Mouse (Mus musculus) midbrain, embryonic 12.5 days (tissue): ENCODE results near the gene Bag3. TPM values are rescaled to one million over a fixed set of nuclear protein-coding genes. Genes with fewer than 3 reads are reported as not detected.
A peak's percentile ranks its signal among the peaks of the same experiment; 100 is the strongest.

Source experiments
- ATAC-seq: fragments of 200-750 bp; cut with Nextera tagmentation; 2 replicates; pipeline ENCODE4 v1.8.0; 2017; ENCODE audit warnings: low read depth, moderate TSS enrichment, moderate library complexity; ENCODE audit not compliant: low FRiP score
- H3K27ac ChIP-seq: fragments of 300-500 bp; sonication (generic); replicated peaks from 2 replicates; pipeline ENCODE4 v1.5.1; 2016; ENCODE audit warnings: mild to moderate bottlenecking
- H3K27me3 ChIP-seq: fragments of 300-500 bp; sonication (generic); 2 replicates; pipeline ENCODE4 v1.6.1; 2016; ENCODE audit warnings: mild to moderate bottlenecking
- H3K36me3 ChIP-seq: fragments of 300-500 bp; sonication (generic); 2 replicates; pipeline ENCODE4 v1.6.1; 2016
- H3K4me1 ChIP-seq: fragments of 300-500 bp; sonication (generic); 2 replicates; pipeline ENCODE4 v1.6.1; 2016
- H3K4me2 ChIP-seq: fragments of 300-500 bp; sonication (generic); replicated peaks from 2 replicates; pipeline ENCODE4 v1.6.1; 2016; ENCODE audit warnings: mild to moderate bottlenecking, moderate library complexity
- H3K4me3 ChIP-seq: fragments of 300-500 bp; sonication (generic); 2 replicates; pipeline ENCODE4 v1.5.1; 2016; ENCODE audit warnings: mild to moderate bottlenecking
- H3K9ac ChIP-seq: fragments of 300-500 bp; sonication (generic); replicated peaks from 2 replicates; pipeline ENCODE4 v1.6.1; 2016; ENCODE audit warnings: mild to moderate bottlenecking, moderate library complexity
- H3K9me3 ChIP-seq: fragments of 300-500 bp; sonication (generic); 2 replicates; pipeline ENCODE4 v1.6.1; 2016; ENCODE audit warnings: mild to moderate bottlenecking
- WGBS: fragments of 180-500 bp; shearing (Covaris S2); methylation state at CpG from one replicate; pipeline ENCODE4 v1.1.7; 2016; 5-methylcytosine and 5-hydroxymethylcytosine counted together
- polyA plus RNA-seq: library from polyadenylated mRNA; unstranded; fragments of >200 nt; fragmentation: Nextera tagmentation; extraction: Ambion mirVana; gene quantifications from 2 replicates; pipeline ENCODE4 v1.2.1, GENCODE M21; 2016

The Bag3 gene
- 3.9 and 4.6 TPM in 2 replicates for polyA plus RNA-seq

- H3K9me3 ChIP-seq, result no peaks in the 10 kb centered on the region
- peak within 1 kb of the TSS; percentile 46 for H3K4me3 ChIP-seq
- peaks cover 29% of the 10 kb centered on the region for H3K27me3 ChIP-seq
- H3K36me3 ChIP-seq, result no peaks in the 10 kb centered on the region
- H3K27ac ChIP-seq, result no peak within 1 kb of the TSS
- ATAC-seq, result peak; percentile 86
- 1% methylated on average over 46 of the region's 46 CpGs for WGBS
- peak within 1 kb of the TSS; percentile 70 for H3K4me2 ChIP-seq
- peak within 1 kb of the TSS; percentile 46; the same call in 1 of the 2 replicates for H3K9ac ChIP-seq
- H3K4me1 ChIP-seq, result peaks cover 13% of the 10 kb centered on the region
Observed at GRCm38 (mm10) chr7:128523349-128523961, at the start of gene Bag3. Gene Bag3 (plus strand): TSS chr7:128523616.

GRCm38 (mm10) chr7:128474322-128474721, 49.1 kb upstream of the Bag3 start:
- no peak overlapping the region for H3K4me3 ChIP-seq
- ATAC-seq, result peak; percentile 65; the same call in 1 of the 2 replicates

GRCm38 (mm10) chr7:128488986-128489385, 34.4 kb upstream of the Bag3 start:
- H3K27me3 ChIP-seq, result no peaks in the 10 kb centered on the region
- 95% methylated on average over 3 of the region's 3 CpGs for WGBS
- peaks cover 31% of the 10 kb centered on the region for H3K9me3 ChIP-seq
- H3K27ac ChIP-seq, result no peak overlapping the region
- no peak overlapping the region for H3K9ac ChIP-seq
- no peaks in the 10 kb centered on the region for H3K36me3 ChIP-seq
- ATAC-seq, result no peak
- H3K4me3 ChIP-seq, result no peak overlapping the region
- no peaks in the 10 kb centered on the region for H3K4me1 ChIP-seq
- no peak overlapping the region for H3K4me2 ChIP-seq

More at GRCm38 (mm10) chr7:128474322-128474721, 49.1 kb upstream of the Bag3 start:
- no peak overlapping the region for H3K9ac ChIP-seq
- 31% methylated on average over 10 of the region's 10 CpGs for WGBS
- H3K4me2 ChIP-seq, result peak overlapping the region; percentile 31; the same call in 1 of the 2 replicates
- no peaks in the 10 kb centered on the region for H3K36me3 ChIP-seq
- no peaks in the 10 kb centered on the region for H3K27me3 ChIP-seq
- H3K9me3 ChIP-seq, result no peaks in the 10 kb centered on the region
- no peaks in the 10 kb centered on the region for H3K4me1 ChIP-seq
- H3K27ac ChIP-seq, result no peak overlapping the region

GRCm38 (mm10) chr7:128494546-128494945, 28.9 kb upstream of the Bag3 start:
- no peaks in the 10 kb centered on the region for H3K27me3 ChIP-seq
- no peak overlapping the region for H3K4me2 ChIP-seq
- H3K36me3 ChIP-seq, result no peaks in the 10 kb centered on the region
- no peak overlapping the region for H3K9ac ChIP-seq
- H3K4me3 ChIP-seq, result no peak overlapping the region
- ATAC-seq, result no peak
- WGBS, result 86% methylated on average over 5 of the region's 5 CpGs
- H3K9me3 ChIP-seq, result no peaks in the 10 kb centered on the region
- H3K4me1 ChIP-seq, result no peaks in the 10 kb centered on the region
- H3K27ac ChIP-seq, result no peak overlapping the region

GRCm38 (mm10) chr7:128499801-128500200, 23.6 kb upstream of the Bag3 start:
- Histone ChIP-seq H3K9ac (no peak overlapping the region), H3K4me1 (no peaks in the 10 kb centered on the region), H3K9me3 (no peaks in the 10 kb centered on the region), H3K36me3 (no peaks in the 10 kb centered on the region), H3K4me3 (no peak overlapping the region), H3K27me3 (no peaks in the 10 kb centered on the region), H3K4me2 (no peak overlapping the region), H3K27ac (no peak overlapping the region)
- 81% methylated on average over 6 of the region's 6 CpGs for whole genome bisulfite sequencing
- no peak for ATAC-seq

- Histone ChIP-seq H3K27ac (no peak overlapping the region), H3K36me3 (no peaks in the 10 kb centered on the region), H3K4me3 (no peak overlapping the region), H3K9me3 (no peaks in the 10 kb centered on the region), H3K27me3 (no peaks in the 10 kb centered on the region), H3K4me1 (no peaks in the 10 kb centered on the region), H3K4me2 (no peak overlapping the region), H3K9ac (no peak overlapping the region)
- 90% methylated on average over 6 of the region's 6 CpGs for whole genome bisulfite sequencing
- no peak for ATAC-seq
Observed at GRCm38 (mm10) chr7:128504091-128504490, 19.3 kb upstream of the Bag3 start.

GRCm38 (mm10) chr7:128511936-128512335, 11.5 kb upstream of the Bag3 start:
- Histone ChIP-seq H3K4me2 (no peak overlapping the region), H3K9me3 (no peaks in the 10 kb centered on the region), H3K27ac (no peak overlapping the region), H3K27me3 (no peaks in the 10 kb centered on the region), H3K4me1 (peaks cover 6% of the 10 kb centered on the region; the same call in 1 of the 2 replicates), H3K9ac (no peak overlapping the region), H3K36me3 (no peaks in the 10 kb centered on the region), H3K4me3 (no peak overlapping the region)
- no peak for ATAC-seq
- 86% methylated on average over 5 of the region's 5 CpGs for WGBS

GRCm38 (mm10) chr7:128513512-128513911, 9.9 kb upstream of the Bag3 start:
- peaks cover 6% of the 10 kb centered on the region; the same call in 1 of the 2 replicates for H3K4me1 ChIP-seq
- 0 out of 2 replicates have a peak overlapping the region, but pooled peaks have one; percentile 43 for H3K9ac ChIP-seq
- H3K27me3 ChIP-seq, result no peaks in the 10 kb centered on the region
- ATAC-seq, result no peak
- 27% methylated on average over 7 of the region's 7 CpGs for WGBS
- H3K4me3 ChIP-seq, result no peak overlapping the region
- H3K36me3 ChIP-seq, result no peaks in the 10 kb centered on the region
- H3K4me2 ChIP-seq, result peak overlapping the region; percentile 28; the same call in 1 of the 2 replicates
- no peaks in the 10 kb centered on the region for H3K9me3 ChIP-seq
- H3K27ac ChIP-seq, result no peak overlapping the region

- H3K36me3 ChIP-seq, result no peaks in the 10 kb centered on the region
- no peaks in the 10 kb centered on the region for H3K9me3 ChIP-seq
- no peak overlapping the region for H3K4me3 ChIP-seq
- 45% methylated on average over 4 of the region's 4 CpGs for WGBS
- no peak overlapping the region for H3K4me2 ChIP-seq
- no peak overlapping the region for H3K9ac ChIP-seq
- no peak for ATAC-seq
- H3K27me3 ChIP-seq, result no peaks in the 10 kb centered on the region
- peaks cover 6% of the 10 kb centered on the region; the same call in 1 of the 2 replicates for H3K4me1 ChIP-seq
- H3K27ac ChIP-seq, result no peak overlapping the region
Observed at GRCm38 (mm10) chr7:128514341-128514740, 9.1 kb upstream of the Bag3 start.

GRCm38 (mm10) chr7:128516346-128516745, 7.1 kb upstream of the Bag3 start:
- no peak overlapping the region for H3K9ac ChIP-seq
- no peak overlapping the region for H3K4me2 ChIP-seq
- WGBS, result 70% methylated on average over 4 of the region's 4 CpGs
- H3K27me3 ChIP-seq, result peaks cover 4% of the 10 kb centered on the region
- H3K36me3 ChIP-seq, result no peaks in the 10 kb centered on the region
- no peak overlapping the region for H3K27ac ChIP-seq
- no peak for ATAC-seq
- no peaks in the 10 kb centered on the region for H3K9me3 ChIP-seq
- H3K4me1 ChIP-seq, result peaks cover 6% of the 10 kb centered on the region; the same call in 1 of the 2 replicates
- no peak overlapping the region for H3K4me3 ChIP-seq

- H3K27me3 ChIP-seq, result peaks cover 29% of the 10 kb centered on the region
- H3K36me3 ChIP-seq, result no peaks in the 10 kb centered on the region
- H3K4me1 ChIP-seq, result peaks cover 11% of the 10 kb centered on the region
- no peaks in the 10 kb centered on the region for H3K9me3 ChIP-seq
- H3K9ac ChIP-seq, result no peak overlapping the region
- H3K27ac ChIP-seq, result no peak overlapping the region
- no peak for ATAC-seq
- WGBS, result 80% methylated on average over 16 of the region's 16 CpGs
- H3K4me3 ChIP-seq, result no peak overlapping the region
- no peak overlapping the region for H3K4me2 ChIP-seq
Observed at GRCm38 (mm10) chr7:128519316-128520050, 3.9 kb upstream of the Bag3 start.

GRCm38 (mm10) chr7:128523962-128524581, 656 bp downstream of the Bag3 start:
- Histone ChIP-seq H3K4me3 (peak overlapping the region; percentile 46), H3K4me1 (peaks cover 19% of the 10 kb centered on the region), H3K27ac (no peak overlapping the region), H3K36me3 (no peaks in the 10 kb centered on the region), H3K27me3 (peaks cover 29% of the 10 kb centered on the region), H3K4me2 (peak overlapping the region; percentile 70), H3K9me3 (no peaks in the 10 kb centered on the region), H3K9ac (peak overlapping the region; percentile 46; the same call in 1 of the 2 replicates)
- WGBS, result under 1% methylated on average over 51 of the region's 51 CpGs
- ATAC-seq, result peak; percentile 44; the same call in 1 of the 2 replicates
